Mouse (Mus musculus): ENCODE measurements around the gene Olfr1497.
"Not testable (repeated sequence)": the region's sequence is repeated elsewhere in the genome, so short reads cannot be mapped to it uniquely, and the experiment has no call there.

Olfr1497 gene

DNA sequence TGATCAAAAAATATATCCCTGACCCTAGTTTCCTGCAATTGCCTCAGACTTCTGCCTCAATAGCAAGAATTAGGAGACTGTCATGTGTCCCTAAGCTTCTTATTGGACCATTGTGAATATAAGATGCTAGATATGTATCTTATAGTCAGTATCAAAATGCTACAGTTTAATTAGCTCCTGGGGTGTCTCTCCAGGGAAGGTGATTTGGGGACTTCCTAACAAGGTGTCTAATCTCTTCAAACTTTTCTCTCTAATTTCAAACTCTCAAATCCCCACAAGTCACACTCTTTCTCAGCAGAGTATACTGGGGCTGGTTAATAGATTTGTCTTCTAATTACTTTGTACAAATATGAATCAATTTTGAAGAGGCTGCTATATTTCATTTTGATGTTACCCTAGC lies at the start of gene Olfr1497:
Gene Olfr1497 (minus strand): TSS at position 101 of the 400 bp plus-strand sequence.
- DNase-seq, result no peak

DNA sequence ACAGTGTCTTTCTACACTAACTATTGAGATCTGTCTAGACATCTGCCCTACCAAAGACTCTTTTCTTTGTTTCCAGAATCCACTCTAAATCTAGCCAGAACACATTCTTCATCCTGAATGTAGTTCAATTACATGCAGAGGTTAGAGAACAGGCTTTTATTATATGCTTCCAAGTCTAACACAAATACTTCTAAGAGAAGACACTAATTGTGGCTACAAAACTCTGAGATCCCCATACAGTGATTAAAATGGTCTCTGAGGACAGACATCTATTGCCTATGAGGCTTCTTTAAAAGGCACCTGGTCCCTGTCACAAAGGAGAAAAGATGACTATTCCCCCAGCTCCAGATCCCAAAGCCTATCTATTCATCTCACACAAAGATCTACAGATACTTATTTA lies 32.4 kb upstream of the Olfr1497 start, which contains the start of gene Olfr1500:
Gene Olfr1500 (minus strand): TSS at position 101 of the 400 bp plus-strand sequence.
- no peak for DNase-seq

DNA sequence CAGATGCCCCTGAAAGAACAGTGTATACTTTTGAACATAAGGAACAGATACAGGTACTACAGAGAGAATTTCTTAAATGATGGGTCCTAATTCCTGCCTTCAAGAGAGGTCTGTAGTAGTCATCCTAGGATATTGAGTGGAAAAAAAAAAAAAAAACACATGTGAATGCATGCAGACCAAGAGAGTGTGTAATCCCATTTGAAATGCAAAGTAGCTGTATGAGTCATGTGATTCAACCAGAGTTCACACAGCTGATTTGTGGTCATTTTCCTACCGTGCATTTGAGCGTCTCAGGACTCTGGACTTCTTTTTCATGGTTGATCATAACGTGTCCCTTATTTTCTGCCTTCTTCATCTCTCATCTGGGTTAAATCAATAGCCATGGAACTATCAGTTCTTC lies 30.4 kb upstream of the Olfr1497 start:
- DNase-seq, result no peak

DNA sequence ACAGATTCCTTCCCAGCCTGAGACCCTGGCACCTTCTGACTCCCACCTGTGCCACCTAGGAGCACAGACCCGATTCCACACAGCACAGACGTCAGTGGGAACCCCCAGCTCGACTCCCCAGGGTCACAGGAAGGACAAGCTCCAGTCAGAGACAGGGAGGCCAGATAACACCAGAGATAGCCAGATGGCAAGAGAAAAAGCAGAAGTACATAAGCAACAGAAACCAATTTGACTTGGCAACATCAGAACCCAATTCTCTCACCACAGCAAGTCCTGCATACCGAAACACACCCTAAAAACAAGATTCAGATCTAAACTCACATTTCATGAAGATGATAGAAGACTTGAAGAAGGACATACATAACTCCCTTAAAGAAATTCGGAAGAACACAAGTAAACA lies 22.8 kb upstream of the Olfr1497 start:
- no peak for DNase-seq

DNA sequence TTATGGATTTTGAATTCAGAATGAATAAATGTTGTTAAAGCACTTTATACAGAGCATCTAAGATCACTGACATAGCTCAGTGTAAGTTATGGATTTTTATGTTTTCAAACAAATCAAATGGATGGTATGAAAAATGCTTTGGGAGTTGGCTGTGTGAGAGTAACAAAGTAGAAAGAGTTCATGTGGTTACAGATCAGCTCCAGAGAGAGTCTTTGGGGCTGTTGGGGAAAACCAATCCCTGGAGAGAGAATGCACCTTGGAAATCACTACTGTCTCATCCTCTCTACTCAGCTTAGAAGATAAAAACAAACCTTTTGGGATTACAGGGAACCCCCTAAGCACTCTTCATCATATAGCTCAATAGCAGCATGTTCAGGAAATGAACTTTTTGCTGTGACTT lies 21.3 kb upstream of the Olfr1497 start, which contains the start of gene Olfr1499:
Gene Olfr1499 (minus strand): TSS at position 101 of the 400 bp plus-strand sequence.
- DNase-seq, result no peak

DNA sequence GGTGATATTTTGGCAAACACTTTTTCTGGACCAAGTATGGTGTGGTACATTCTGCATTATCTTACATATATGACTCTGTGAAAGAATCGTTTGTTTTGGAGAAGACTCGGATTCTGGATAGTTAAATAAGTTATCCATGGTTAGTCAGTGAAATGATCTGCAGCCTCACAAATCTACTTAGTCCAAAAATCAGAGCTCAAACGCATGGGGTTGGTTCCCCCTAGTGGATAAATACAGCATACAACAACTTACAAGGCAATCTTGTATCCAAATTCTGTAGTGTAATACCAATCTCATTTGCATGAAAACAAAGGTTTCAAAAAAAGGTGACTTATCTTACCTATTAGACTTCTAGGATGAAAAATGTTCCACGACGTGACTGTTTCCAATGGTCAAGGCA lies 20.8 kb upstream of the Olfr1497 start:
- DNase-seq, result no peak

DNA sequence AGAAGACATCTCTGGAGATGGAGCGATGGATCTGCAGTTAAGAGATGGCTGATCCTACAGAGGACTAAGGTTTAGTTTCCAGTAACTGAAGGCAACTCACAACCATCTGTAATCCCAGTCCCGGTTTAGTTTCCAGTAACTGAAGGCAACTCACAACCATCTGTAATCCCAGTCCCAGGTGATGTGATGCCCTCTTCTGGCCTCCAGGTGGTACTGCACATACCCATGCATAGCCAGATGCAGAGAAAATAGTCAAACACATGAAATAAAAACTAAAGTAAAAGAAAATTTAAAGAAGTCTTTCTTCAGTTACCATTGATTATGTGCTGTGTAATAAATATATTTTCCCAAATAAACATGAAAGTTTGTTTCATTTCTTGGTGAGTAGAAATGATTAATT lies 14.8 kb upstream of the Olfr1497 start:
- DNase-seq, result no peak

DNA sequence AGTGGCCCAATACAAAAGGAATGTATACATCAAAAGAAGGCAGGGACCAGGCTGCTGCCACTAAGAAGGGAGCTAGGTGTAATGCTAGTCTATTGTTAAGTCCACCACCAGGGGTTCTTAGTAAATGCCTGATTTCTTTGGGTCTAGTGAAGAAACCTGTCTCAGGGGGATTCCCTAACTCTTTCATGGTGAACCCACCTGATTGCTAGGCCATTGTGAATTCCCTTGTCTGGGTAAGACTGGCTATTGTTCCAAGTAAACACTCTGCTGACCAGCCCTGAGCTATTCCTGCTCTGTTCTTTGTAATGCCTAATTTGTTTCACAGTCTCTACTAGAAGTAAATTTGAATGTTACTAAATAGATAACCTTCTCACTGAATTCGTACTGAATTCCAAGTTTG lies 7.5 kb upstream of the Olfr1497 start:
- DNase-seq, result not testable (repeated sequence)

DNA sequence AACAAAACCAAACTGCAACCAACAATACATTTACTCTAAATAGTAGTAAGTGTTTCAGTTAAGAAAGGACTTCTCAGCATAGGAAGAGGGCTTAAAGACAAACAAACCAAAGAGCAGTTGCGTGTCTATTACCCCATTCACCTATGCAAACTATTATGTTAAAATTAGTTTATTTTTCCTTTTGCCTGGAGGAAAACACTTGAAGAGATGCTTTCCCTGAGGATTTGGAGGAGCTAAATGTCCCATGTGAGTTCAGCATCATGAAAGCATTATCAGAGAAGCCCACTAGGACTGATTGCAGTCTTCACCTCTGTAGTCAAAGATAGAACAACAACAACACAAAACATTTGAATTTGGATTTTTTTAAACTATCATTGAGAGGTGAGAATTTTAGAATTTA lies 20.4 kb downstream of the Olfr1497 start, which contains the start of gene Olfr1496:
Gene Olfr1496 (plus strand): TSS at position 301 of the 400 bp plus-strand sequence.
- DNase-seq, result no peak

DNA sequence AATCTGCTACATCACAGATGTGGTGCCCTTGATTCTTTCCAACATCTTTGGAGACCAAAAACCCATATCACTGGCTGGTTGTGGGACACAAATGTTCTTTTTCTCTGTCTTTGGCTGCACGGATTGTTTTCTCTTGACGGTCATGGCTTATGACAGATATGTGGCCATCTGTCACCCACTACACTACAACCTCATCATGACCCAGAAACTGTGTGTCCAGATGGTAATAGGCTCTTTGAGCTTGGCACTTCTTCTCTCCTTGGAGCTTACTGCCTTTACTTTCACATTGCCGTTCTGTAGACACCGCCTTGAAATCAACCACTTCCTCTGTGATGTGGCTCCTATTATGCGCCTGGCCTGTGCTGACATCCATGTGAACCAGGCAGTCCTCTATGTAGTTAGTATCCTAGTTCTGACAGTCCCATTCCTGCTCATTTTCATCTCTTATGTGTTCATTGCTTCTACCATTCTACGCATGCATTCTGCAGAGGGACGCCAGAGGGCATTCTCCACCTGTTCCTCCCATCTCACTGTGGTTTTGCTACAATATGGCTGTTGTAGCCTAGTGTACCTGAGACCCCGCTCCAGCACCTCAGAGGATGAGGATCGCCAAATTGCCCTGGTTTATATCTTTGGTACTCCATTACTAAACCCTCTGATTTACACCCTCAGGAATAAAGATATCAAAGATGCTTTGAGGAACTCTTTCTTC lies 29.3 kb downstream of the Olfr1497 start:
- DNase-seq, result no peak

DNA sequence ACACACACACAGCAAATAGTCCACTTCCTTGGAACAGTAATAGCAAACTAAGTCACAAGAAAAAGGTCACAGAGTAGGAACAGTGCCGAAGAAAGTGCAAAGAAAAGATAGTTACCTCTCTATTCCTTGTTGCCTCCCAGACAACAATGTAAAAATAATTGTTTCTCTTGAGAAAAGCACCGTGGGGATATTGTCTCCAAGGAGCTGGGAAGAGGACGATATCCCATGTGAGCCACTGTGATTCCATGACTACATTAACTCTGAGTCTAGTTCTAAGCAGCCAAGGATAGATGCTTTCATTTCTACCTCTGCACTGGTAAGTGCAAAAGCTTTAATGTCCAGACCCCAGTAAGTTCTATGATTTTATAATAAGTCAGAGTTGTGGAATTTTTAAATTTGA lies 33.7 kb downstream of the Olfr1497 start, which contains the start of gene Olfr1495:
Gene Olfr1495 (plus strand): TSS at position 301 of the 400 bp plus-strand sequence.
- DNase-seq, result no peak

DNA sequence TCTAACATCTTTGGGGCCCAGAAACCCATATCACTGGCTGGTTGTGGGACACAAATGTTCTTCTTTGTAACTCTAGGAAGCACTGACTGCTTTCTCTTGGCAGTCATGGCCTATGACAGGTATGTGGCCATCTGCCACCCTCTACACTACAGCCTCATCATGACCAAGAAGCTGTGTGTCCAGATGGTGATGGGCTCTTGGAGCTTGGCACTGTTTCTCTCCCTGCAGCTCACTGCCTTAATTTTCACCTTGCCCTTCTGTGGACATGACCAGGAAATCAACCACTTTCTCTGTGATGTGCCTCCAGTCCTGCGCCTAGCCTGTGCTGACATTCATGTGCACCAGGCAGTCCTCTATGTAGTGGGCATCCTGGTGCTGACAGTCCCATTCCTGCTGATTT lies 48.6 kb downstream of the Olfr1497 start:
- no peak for DNase-seq
